Comparison of ENCODE assay signal across 23 mouse cellular contexts in the genomic region with DNA sequence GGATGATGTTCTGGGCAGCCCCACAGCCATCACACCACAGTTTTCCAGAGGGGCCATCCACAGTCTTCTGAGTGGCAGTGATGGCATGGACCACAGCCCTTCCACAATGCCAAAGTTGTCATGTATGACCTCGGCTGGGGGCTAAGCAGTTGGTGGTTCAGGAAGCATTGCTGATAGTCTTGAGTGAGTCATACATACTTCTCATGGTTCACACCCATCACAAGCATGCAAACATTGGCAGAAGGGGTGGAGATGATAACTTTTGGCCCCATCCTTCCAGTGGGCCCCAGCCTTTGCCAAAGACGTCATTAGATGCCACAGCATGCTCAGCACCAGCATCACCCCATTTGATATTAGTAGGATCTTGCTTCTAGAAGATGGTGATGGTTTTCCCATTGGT.
DNase-seq lines count a peak whose midpoint lies in the region; TF ChIP-seq lines count a peak whose summit lies in the region.
"Had no signal": no experiment of that assay in that cellular context is flagged by ENCODE, and none has a peak within 500 bp of the region (broad histone marks: within the 10 kb centered on the region; RNA-seq: fewer than 3 reads in every experiment).

No protein-coding gene starts in this region.

- no peaks in the 10 kb centered on the region for H3K79me3 ChIP-seq in C2C12 (ENCODE audit: low read depth)

- H3K27me3 ChIP-seq in C2C12 (ENCODE audit: control insufficient read depth, insufficient read depth, insufficient read length) = no peaks in the 10 kb centered on the region
- H3K27me3 ChIP-seq: embryonic facial prominence, embryonic 12.5 days; forebrain, embryonic 13.5 days; forebrain, embryonic 15.5 days; Patski had no signal

- no peaks in the 10 kb centered on the region for H3K79me2 ChIP-seq in C2C12 (ENCODE audit: control insufficient read depth, insufficient read depth)

- DNase-seq in 3134 (ENCODE audit: extremely low read depth, insufficient read length, low spot score) (peak; percentile 25), 3T3-L1 (ENCODE audit: low read depth, low spot score) (peak; percentile 67), NIH3T3 (ENCODE audit: low read depth) (peak; percentile 27), MN1 (ENCODE audit: low spot score) (no peak)
- no peak for DNase-seq in gastrocnemius, adult 18-20 months (ENCODE audit: low spot score)
- no peak for DNase-seq in thymus, postnatal 0 days (ENCODE audit: low spot score)
- DNase-seq in frontal cortex, postnatal 25 days (ENCODE audit: low spot score in 2 of 2) = no peak
- DNase-seq: adrenal gland, adult 8-10 months; adrenal gland, postnatal 14 days; adrenal gland, postnatal 36 days; B cell, adult 2 months; cerebellum, adult 11-12 months; cerebellum, adult 2 months; cerebellum, adult 9-10 months; cerebellum, postnatal 10 days; cerebellum, postnatal 25 days; forebrain, postnatal 0 days had no signal

- H3K4me3 ChIP-seq in C2C12 (ENCODE audit: insufficient read depth, poor library complexity, severe bottlenecking) = no peak overlapping the region
- H3K4me3 ChIP-seq: embryonic facial prominence, embryonic 10.5 days; embryonic facial prominence, embryonic 12.5 days; forebrain, embryonic 13.5 days; forebrain, embryonic 15.5 days had no signal

- no peak overlapping the region for H3ac ChIP-seq in C2C12 (ENCODE audit: control insufficient read depth, insufficient read length, low read depth)

- no peak for TF ChIP-seq CTCF in C2C12 (IDR thresholded peaks at IDR 0.05; ENCODE audit: control insufficient read depth, insufficient read depth, insufficient read length)

- no peaks in the 10 kb centered on the region for H3K36me3 ChIP-seq in C2C12 (ENCODE audit: control insufficient read depth, insufficient read depth)
- H3K36me3 ChIP-seq: embryonic facial prominence, embryonic 10.5 days; embryonic facial prominence, embryonic 12.5 days; forebrain, embryonic 15.5 days had no signal

TF ChIP-seq in C2C12, 6 proteins besides CTCF, POLR2A, EP300 and RAD21:
- TF ChIP-seq MYOG (IDR thresholded peaks at IDR 0.05; ENCODE audit: control insufficient read depth, extremely low read depth, insufficient read length) = no peak
- TF ChIP-seq USF1 (IDR thresholded peaks at IDR 0.05; ENCODE audit: low read depth) = no peak
- TF ChIP-seq FOSL1 (IDR thresholded peaks at IDR 0.05; ENCODE audit: insufficient read depth, low read length, poor library complexity, severe bottlenecking) = no peak
- no peak for TF ChIP-seq MAX (IDR thresholded peaks at IDR 0.05)
- peak; percentile 2 for TF ChIP-seq MYOD1 (IDR thresholded peaks at IDR 0.05; ENCODE audit: control insufficient read depth, insufficient read length, low read depth)
- TF ChIP-seq CEBPB (IDR thresholded peaks at IDR 0.05; ENCODE audit: low read depth) = no peak

Comparison
In these comparisons a context has a peak if more than half of its experiments do, and no peak if none do; other contexts are left out.
1. DNase-seq: peak in 3134 (single experiment), 3T3-L1 (single experiment) and NIH3T3 (single experiment); none in gastrocnemius, adult 18-20 months (single experiment), thymus, postnatal 0 days (single experiment), MN1 (single experiment) and frontal cortex, postnatal 25 days (0 of 2).